Mouse (Mus musculus) C2C12 (cell line): ENCODE results near the gene Pax9. TPM values are rescaled to one million over a fixed set of nuclear protein-coding genes. Genes with fewer than 3 reads are reported as not detected.

ENCODE experiments used
- H3K27me3 ChIP-seq: one replicate; pipeline ENCODE4 v1.6.1; 2011; ENCODE audit not compliant: control insufficient read depth, insufficient read depth, insufficient read length
- H3K36me3 ChIP-seq: one replicate; pipeline ENCODE4 v1.6.1; 2011; ENCODE audit not compliant: control insufficient read depth, insufficient read depth
- H3K4me3 ChIP-seq: one replicate; pipeline ENCODE4 v1.5.1; 2011; ENCODE audit warnings: mild to moderate bottlenecking, control low read depth; ENCODE audit not compliant: poor library complexity, insufficient read depth, severe bottlenecking
- H3K79me2 ChIP-seq: one replicate; pipeline ENCODE4 v1.6.1; 2011; ENCODE audit not compliant: control insufficient read depth, insufficient read depth
- H3K79me3 ChIP-seq: one replicate; pipeline ENCODE4 v1.6.1; 2011; ENCODE audit warnings: low read depth, control low read depth
- H3ac ChIP-seq: one replicate; pipeline ENCODE3; 2011; ENCODE audit warnings: low read depth; ENCODE audit not compliant: control insufficient read depth, insufficient read length
- CEBPB ChIP-seq: IDR thresholded peaks from one replicate; pipeline ENCODE4 v1.6.1; 2011; ENCODE audit warnings: low read depth, mild to moderate bottlenecking, control low read depth, moderate library complexity
- CTCF ChIP-seq: IDR thresholded peaks from one replicate; pipeline ENCODE4 v1.5.1; 2011; ENCODE audit not compliant: control insufficient read depth, insufficient read depth, insufficient read length
- FOSL1 ChIP-seq: IDR thresholded peaks from one replicate; pipeline ENCODE4 v1.8.0; 2011; ENCODE audit warnings: mild to moderate bottlenecking, low read length; ENCODE audit not compliant: poor library complexity, insufficient read depth, severe bottlenecking
- MAX ChIP-seq: IDR thresholded peaks from one replicate; pipeline ENCODE4 v1.6.1; 2011; ENCODE audit warnings: mild to moderate bottlenecking, control low read depth
- MYOD1 ChIP-seq: IDR thresholded peaks from one replicate; pipeline ENCODE4 v1.6.1; 2011; ENCODE audit warnings: low read depth; ENCODE audit not compliant: control insufficient read depth, insufficient read length
- MYOG ChIP-seq: IDR thresholded peaks from one replicate; pipeline ENCODE4 v1.6.1; 2011; ENCODE audit not compliant: control insufficient read depth, insufficient read length; ENCODE audit errors: extremely low read depth
- USF1 ChIP-seq: IDR thresholded peaks from one replicate; pipeline ENCODE4 v1.6.1; 2011; ENCODE audit warnings: low read depth, mild to moderate bottlenecking, control low read depth, moderate library complexity
- long read RNA-seq, 2 experiments: library from polyadenylated mRNA; unstranded; transcript quantifications; one replicate each; pipeline ENCODE4 v2.0.0; 2019 to 2020
- polyA plus RNA-seq: library from polyadenylated mRNA; unstranded; fragments of >200 nt; fragmentation: generic; extraction: Trizol; gene quantifications from one replicate; pipeline ENCODE4 v1.2.1, GENCODE M21; 2012; ENCODE audit warnings: missing spikeins

Pax9 gene
- 0.01 TPM for polyA plus RNA-seq
- long read RNA-seq, experiment 1: 0 reads
- long read RNA-seq, experiment 2, full-length matches to known transcripts: 1 of 1 reads
- long read RNA-seq, experiment 2, partial matches to known transcripts: 0 of 1 reads
- long read RNA-seq, experiment 2, other reads (novel, unspliced or antisense): 0 of 1 reads

GRCm38 (mm10) chr12:56691427-56692079, at the start of gene Pax9:
Gene Pax9 (plus strand): TSS chr12:56691767.
- no peak for TF ChIP-seq MYOG
- peaks cover 51% of the 10 kb centered on the region for H3K27me3 ChIP-seq
- no peak within 1 kb of the TSS for H3K4me3 ChIP-seq

GRCm38 (mm10) chr12:56669451-56670122, 22.0 kb upstream of the Pax9 start:
- TF ChIP-seq CEBPB: no peak
- TF ChIP-seq MAX: no peak
- TF ChIP-seq USF1: no peak
- TF ChIP-seq FOSL1: no peak
- no peak overlapping the region for H3ac ChIP-seq
- no peaks in the 10 kb centered on the region for H3K36me3 ChIP-seq
- no peaks in the 10 kb centered on the region for H3K79me3 ChIP-seq
- no peak overlapping the region for H3K4me3 ChIP-seq
- H3K27me3 ChIP-seq: no peaks in the 10 kb centered on the region
- H3K79me2 ChIP-seq: no peaks in the 10 kb centered on the region

More at GRCm38 (mm10) chr12:56691427-56692079, at the start of gene Pax9:
- no peak within 1 kb of the TSS for H3ac ChIP-seq
- no peaks in the 10 kb centered on the region for H3K79me3 ChIP-seq
- H3K36me3 ChIP-seq: no peaks in the 10 kb centered on the region
- no peaks in the 10 kb centered on the region for H3K79me2 ChIP-seq

- TF ChIP-seq MYOG (no peak), MYOD1 (no peak), FOSL1 (no peak), CEBPB (no peak), USF1 (no peak), CTCF (no peak), MAX (no peak)
- Histone ChIP-seq H3K36me3 (no peaks in the 10 kb centered on the region), H3K27me3 (no peaks in the 10 kb centered on the region), H3K4me3 (no peak overlapping the region), H3K79me3 (no peaks in the 10 kb centered on the region), H3ac (no peak overlapping the region), H3K79me2 (no peaks in the 10 kb centered on the region)
These were observed 20.8 kb upstream of the Pax9 start for GRCm38 (mm10) chr12:56670795-56671194.

- no peak overlapping the region for H3K4me3 ChIP-seq
- no peaks in the 10 kb centered on the region for H3K79me2 ChIP-seq
- H3K36me3 ChIP-seq: no peaks in the 10 kb centered on the region
- H3K79me3 ChIP-seq: no peaks in the 10 kb centered on the region
- no peak overlapping the region for H3ac ChIP-seq
- TF ChIP-seq CTCF (no peak), MYOG (no peak), MYOD1 (no peak), MAX (no peak), USF1 (no peak), CEBPB (no peak)
- no peaks in the 10 kb centered on the region for H3K27me3 ChIP-seq
These were observed 16.8 kb upstream of the Pax9 start for GRCm38 (mm10) chr12:56674726-56675125.

- TF ChIP-seq CTCF (no peak), USF1 (no peak), FOSL1 (no peak), MYOD1 (no peak), CEBPB (no peak), MYOG (no peak), MAX (no peak)
- no peaks in the 10 kb centered on the region for H3K36me3 ChIP-seq
These were observed 13.9 kb upstream of the Pax9 start for GRCm38 (mm10) chr12:56677620-56678019.

More at GRCm38 (mm10) chr12:56677620-56678019, 13.9 kb upstream of the Pax9 start:
- Histone ChIP-seq H3ac (no peak overlapping the region), H3K4me3 (no peak overlapping the region), H3K79me3 (no peaks in the 10 kb centered on the region), H3K79me2 (no peaks in the 10 kb centered on the region), H3K27me3 (no peaks in the 10 kb centered on the region)
